Mouse (Mus musculus) erythroblast, embryonic 14.5 days (primary cell): ENCODE results near the gene Bet1l.

Experiments used
- GATA1 ChIP-seq: IDR thresholded peaks from 2 replicates; pipeline ENCODE4 v1.6.1; 2012; ENCODE audit warnings: low read length, inconsistent platforms, mixed read lengths
- TAL1 ChIP-seq: IDR thresholded peaks from 3 replicates; pipeline ENCODE4 v1.6.1; 2012; ENCODE audit warnings: low read length, inconsistent platforms, mixed read lengths

DNA sequence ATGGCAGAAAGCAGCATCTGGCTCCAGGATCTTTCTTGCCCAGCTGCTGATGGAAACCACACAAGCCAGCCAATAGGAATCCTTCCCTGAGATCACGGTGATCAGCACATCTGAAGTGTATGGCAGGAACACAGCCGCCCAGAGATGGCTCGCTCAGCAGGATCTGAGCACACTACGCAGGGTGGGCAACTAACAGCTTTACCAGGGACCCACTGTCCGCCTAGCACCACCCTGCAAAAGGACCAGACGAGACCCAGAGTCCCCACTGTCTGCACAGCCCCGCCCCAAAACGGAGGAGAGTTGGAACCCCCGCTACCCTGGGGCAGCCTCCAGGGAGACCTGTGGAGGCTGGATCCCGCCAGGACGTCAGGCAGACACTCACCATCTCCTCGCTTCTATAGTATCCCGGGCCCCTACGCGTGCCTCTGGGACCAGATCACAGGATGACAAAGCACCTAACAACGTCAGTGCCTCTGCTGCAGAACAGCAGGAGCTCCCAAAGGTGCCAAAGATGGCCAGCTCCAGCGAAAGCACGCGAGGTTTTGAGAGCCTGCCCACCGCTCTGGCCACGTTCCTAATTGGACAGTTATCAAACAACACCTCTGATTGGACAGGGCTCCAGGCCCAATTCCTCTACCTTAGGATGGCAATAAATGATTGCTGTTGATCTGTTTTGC, 35.6 kb downstream of the Bet1l start, which contains the start of gene Zfp941:
- TF ChIP-seq GATA1, result no peak
- no peak for TF ChIP-seq TAL1
